Mouse (Mus musculus): Measurements from ENCODE around the gene Itgb2.
A peak's percentile ranks its signal among the peaks of the same experiment; 100 is the strongest.

Itgb2 gene

GRCm38 (mm10) chr10:77548576-77548975 is 18.5 kb downstream of the Itgb2 start:
- DNase-seq (ENCODE audit: extremely low read depth, low read depth): no peak

- no peak for DNase-seq (ENCODE audit: extremely low read depth, low read depth)
Measured at GRCm38 (mm10) chr10:77550874-77551273, 20.8 kb downstream of the Itgb2 start.

GRCm38 (mm10) chr10:77552162-77552561 is 22.1 kb downstream of the Itgb2 start:
- DNase-seq (ENCODE audit: extremely low read depth, low read depth): no peak

GRCm38 (mm10) chr10:77553285-77553684 is 23.2 kb downstream of the Itgb2 start:
- no peak for DNase-seq (ENCODE audit: extremely low read depth, low read depth)

- DNase-seq (ENCODE audit: extremely low read depth, low read depth): no peak
Measured at GRCm38 (mm10) chr10:77554918-77555317, 24.9 kb downstream of the Itgb2 start.

- no peak for DNase-seq (ENCODE audit: extremely low read depth, low read depth)
Measured at GRCm38 (mm10) chr10:77556631-77557030, 26.6 kb downstream of the Itgb2 start.

GRCm38 (mm10) chr10:77557641-77558040 is 27.6 kb downstream of the Itgb2 start:
- DNase-seq (ENCODE audit: extremely low read depth, low read depth): no peak

- no peak for DNase-seq (ENCODE audit: extremely low read depth, low read depth)
Measured at GRCm38 (mm10) chr10:77560090-77560489, 30.0 kb downstream of the Itgb2 start.

- DNase-seq (ENCODE audit: extremely low read depth, low read depth): no peak
Measured at GRCm38 (mm10) chr10:77560830-77561229, 30.8 kb downstream of the Itgb2 start.

- DNase-seq (ENCODE audit: extremely low read depth, low read depth): peak; percentile 22
Measured at GRCm38 (mm10) chr10:77561508-77561907, 31.5 kb downstream of the Itgb2 start.

- DNase-seq (ENCODE audit: extremely low read depth, low read depth): peak; percentile 90
Measured at GRCm38 (mm10) chr10:77565005-77565404, 35.0 kb downstream of the Itgb2 start.

- peak; percentile 43 for DNase-seq (ENCODE audit: extremely low read depth, low read depth)
Measured at GRCm38 (mm10) chr10:77566651-77567050, 36.6 kb downstream of the Itgb2 start.

- DNase-seq (ENCODE audit: extremely low read depth, low read depth): no peak
Measured at GRCm38 (mm10) chr10:77569481-77569880, 39.4 kb downstream of the Itgb2 start.

- DNase-seq (ENCODE audit: extremely low read depth, low read depth): no peak
Measured at GRCm38 (mm10) chr10:77569973-77570658, 40.1 kb downstream of the Itgb2 start.

- no peak for DNase-seq (ENCODE audit: extremely low read depth, low read depth)
Measured at GRCm38 (mm10) chr10:77572225-77572624, 42.2 kb downstream of the Itgb2 start.

- DNase-seq (ENCODE audit: extremely low read depth, low read depth): no peak
Measured at GRCm38 (mm10) chr10:77573162-77573561, 43.1 kb downstream of the Itgb2 start.

- no peak for DNase-seq (ENCODE audit: extremely low read depth, low read depth)
Measured at GRCm38 (mm10) chr10:77580027-77580920, 50.2 kb downstream of the Itgb2 start.

GRCm38 (mm10) chr10:77581023-77581407 is 51.0 kb downstream of the Itgb2 start:
- DNase-seq (ENCODE audit: extremely low read depth, low read depth): no peak

- peak; percentile 84 for DNase-seq (ENCODE audit: extremely low read depth, low read depth)
Measured at GRCm38 (mm10) chr10:77581408-77582284, 51.6 kb downstream of the Itgb2 start, which contains the start of gene Pttg1ip. Gene Pttg1ip, plus strand, starts transcription at chr10:77581720.

- DNase-seq (ENCODE audit: extremely low read depth, low read depth): no peak
Measured at GRCm38 (mm10) chr10:77582285-77582618, 52.2 kb downstream of the Itgb2 start.

GRCm38 (mm10) chr10:77583795-77584422 is 53.9 kb downstream of the Itgb2 start:
- peak; percentile 62 for DNase-seq (ENCODE audit: extremely low read depth, low read depth)

Measured in MEL-GATA-1-ER (cell line).